Mouse (Mus musculus): Measurements from ENCODE around the gene P4hb.

- TF ChIP-seq CTCF (IDR thresholded peaks at IDR 0.05; ENCODE audit: control insufficient read depth, insufficient read depth, insufficient read length) (no peak), FOSL1 (IDR thresholded peaks at IDR 0.05; ENCODE audit: insufficient read depth, low read length, poor library complexity, severe bottlenecking) (no peak), MAX (IDR thresholded peaks at IDR 0.05) (no peak), CEBPB (IDR thresholded peaks at IDR 0.05; ENCODE audit: low read depth) (no peak), USF1 (IDR thresholded peaks at IDR 0.05; ENCODE audit: low read depth) (no peak)
Observed at GRCm38 (mm10) chr11:120582268-120582981, 9.4 kb upstream of the P4hb start.

All from C2C12 (cell line).